Mouse (Mus musculus) layer of hippocampus, postnatal 14 days (tissue): ENCODE results near the gene Gemin5. TPM values are rescaled to one million over a fixed set of nuclear protein-coding genes. Genes with fewer than 3 reads are reported as not detected.
"Not testable (repeated sequence)": the region's sequence is repeated elsewhere in the genome, so short reads cannot be mapped to it uniquely, and the experiment has no call there.

Experiments used
- DNase-seq, 2 experiments: peaks; one replicate each; pipeline ENCODE4 v3.0.0; 2021 to 2022; ENCODE audit warnings: low spot score in 2 of 2, mixed read lengths in 1 of 2
- long read RNA-seq, 2 experiments: library from polyadenylated mRNA; stranded (forward); transcript quantifications; one replicate each; pipeline ENCODE4 v2.0.0; 2021
- total RNA-seq, 2 experiments: library from RNA; stranded (reverse); gene quantifications; 2 replicates each; pipeline ENCODE4 v1.2.3; 2021

The Gemin5 gene
- 10 to 100 TPM; 17.7 to 20.3 TPM for total RNA-seq
- long read RNA-seq, experiment 1, full-length matches to known transcripts = 1 of 4 reads
- long read RNA-seq, experiment 1, partial matches to known transcripts = 2 of 4 reads
- long read RNA-seq, experiment 1, other reads (novel, unspliced or antisense) = 1 of 4 reads
- long read RNA-seq, experiment 2, full-length matches to known transcripts = 3 of 11 reads
- long read RNA-seq, experiment 2, partial matches to known transcripts = 5 of 11 reads
- long read RNA-seq, experiment 2, other reads (novel, unspliced or antisense) = 3 of 11 reads

DNA sequence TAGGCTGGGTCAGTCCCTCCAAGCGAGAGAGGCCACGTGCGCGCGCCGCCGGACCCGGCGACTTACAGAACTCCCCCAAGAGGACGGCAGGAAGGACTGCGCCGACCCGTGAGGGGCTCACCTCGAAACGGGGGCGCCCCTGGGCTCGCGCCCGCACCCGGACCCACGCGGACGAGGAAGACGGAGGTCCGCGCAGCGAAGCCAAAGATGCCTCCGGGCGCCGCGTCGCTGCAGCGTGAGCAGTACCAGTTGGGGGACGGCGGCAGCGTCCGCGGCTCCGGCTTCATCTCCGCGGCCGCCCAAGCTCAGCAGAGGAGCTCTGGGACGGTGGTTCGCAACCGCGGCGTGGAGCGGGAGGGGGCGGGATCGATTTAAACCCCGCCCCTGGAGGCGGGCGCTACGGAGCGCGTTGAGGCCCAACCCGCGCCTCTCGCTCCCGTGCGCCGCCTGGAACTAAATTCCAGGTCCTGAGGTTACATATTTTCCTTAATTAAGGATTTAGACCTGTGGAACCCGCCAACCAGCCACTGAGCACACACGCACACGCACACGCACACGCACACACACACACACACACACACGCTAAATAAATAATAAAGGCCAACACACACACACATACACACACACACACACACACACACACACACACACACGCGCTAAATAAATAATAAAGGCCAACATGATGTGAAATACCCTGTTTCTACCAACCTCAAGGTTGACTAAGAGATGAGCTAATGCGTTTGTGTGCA is at the start of gene Gemin5:
Gene Gemin5 (minus strand): TSS at position 373 of the 749 bp plus-strand sequence.
- peak; percentile 79 to 86 for DNase-seq

DNA sequence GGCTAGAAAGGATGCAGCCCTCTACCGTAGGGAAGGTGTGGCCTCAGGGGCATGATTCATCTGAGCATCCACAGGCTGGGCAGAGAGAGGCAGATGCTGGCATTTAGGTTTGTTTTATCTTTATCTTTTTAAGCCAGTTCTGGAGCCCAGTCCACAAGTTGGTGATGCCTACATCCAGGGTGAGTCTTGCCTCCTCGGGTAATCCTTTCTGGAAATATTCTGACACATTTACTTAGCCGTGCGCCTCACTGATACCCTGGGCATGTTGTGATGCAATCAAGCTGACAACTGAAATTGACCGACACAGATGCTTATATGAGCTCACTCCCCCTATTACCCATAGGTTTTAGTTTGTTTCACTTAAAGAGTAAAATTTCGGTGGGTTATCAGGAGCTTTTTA is 48.5 kb upstream of the Gemin5 start:
- no peak for DNase-seq

- no peak for DNase-seq
Observed at GRCm38 (mm10) chr11:58215814-58216213, 47.5 kb upstream of the Gemin5 start.

GRCm38 (mm10) chr11:58215049-58215430 is 46.7 kb upstream of the Gemin5 start:
- DNase-seq = not testable (repeated sequence)

DNA sequence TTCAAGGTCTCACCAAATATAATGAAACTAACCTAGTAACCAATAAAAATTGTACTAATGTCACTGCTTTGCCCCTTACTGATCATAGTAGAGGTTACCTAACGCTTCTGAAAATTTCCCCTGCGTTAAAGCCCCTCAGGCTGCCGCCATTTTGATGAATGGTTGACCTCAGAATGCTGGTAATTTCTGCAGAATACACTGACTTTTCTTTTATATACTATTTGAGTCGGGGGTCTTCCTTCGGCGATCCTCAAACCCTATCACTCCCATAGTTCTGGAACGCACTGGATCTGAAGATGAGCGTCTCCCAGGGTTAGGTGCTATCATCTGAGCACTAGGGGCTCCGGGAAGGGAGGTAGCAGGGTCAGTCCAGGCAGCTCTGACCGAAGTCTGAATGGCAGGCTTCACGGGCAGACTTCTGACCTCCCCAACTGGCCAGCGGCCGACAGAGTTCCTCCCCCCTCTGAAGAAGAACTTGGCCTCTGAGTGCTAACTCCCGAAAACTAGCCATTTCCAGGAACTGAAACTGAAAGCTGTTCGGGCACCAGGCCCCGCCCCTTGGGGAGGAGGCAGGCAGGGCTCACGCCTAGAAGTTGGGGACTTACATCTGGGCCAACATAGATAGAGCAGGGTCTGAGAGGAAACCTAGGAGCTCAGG is 46.2 kb upstream of the Gemin5 start:
- peak; percentile 7 to 46 for DNase-seq

DNA sequence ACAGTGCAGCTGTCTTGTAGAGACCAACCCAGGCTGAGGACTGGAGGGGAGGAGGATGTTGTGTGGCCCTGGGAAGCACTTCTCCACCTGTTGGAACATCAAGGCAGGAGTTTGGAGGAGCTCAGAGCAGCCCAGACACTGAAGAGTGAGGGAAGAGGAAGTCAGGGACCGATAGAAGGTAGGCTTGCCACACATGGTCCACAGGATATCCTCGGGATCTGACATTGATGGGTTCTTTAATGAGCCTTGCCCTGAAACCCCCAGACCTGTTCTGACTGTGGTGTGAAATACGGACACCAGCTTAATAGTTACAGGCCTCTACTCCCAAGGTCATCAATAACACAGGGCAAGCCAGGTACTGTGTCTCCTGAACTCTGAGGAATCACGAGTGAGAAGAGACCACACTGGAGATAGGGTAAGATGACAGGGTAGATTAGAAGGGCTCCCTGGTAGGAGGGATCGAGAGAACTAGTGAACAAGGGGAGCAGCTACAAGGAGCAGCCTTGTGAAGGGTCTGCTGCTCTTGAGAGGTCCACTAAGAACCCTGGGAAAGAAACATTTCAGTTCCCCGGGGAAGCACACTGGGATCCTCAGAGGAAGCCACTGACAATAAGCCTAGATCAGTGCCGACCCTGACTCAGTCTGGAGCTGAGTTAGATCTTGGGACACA is 45.5 kb upstream of the Gemin5 start:
- DNase-seq = no peak

DNA sequence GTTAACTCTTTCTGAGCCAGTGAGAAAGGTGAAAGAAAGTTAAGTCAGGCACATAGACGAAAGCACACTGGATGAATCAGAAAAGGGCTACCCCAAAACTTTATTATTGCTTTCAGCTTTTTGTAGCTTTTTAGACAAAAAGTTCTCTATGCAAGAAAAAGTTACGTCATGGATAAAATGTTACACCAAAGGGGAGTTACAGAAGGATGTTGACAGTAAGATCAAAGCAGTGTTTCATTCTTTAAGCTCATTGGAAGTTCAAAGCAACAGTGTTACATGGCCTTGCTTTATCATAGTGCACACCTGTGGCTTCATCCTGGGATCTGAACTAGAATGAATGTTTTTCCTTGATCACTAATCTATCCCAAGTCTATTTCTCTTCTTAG is 43.3 kb upstream of the Gemin5 start:
- DNase-seq = no peak

DNA sequence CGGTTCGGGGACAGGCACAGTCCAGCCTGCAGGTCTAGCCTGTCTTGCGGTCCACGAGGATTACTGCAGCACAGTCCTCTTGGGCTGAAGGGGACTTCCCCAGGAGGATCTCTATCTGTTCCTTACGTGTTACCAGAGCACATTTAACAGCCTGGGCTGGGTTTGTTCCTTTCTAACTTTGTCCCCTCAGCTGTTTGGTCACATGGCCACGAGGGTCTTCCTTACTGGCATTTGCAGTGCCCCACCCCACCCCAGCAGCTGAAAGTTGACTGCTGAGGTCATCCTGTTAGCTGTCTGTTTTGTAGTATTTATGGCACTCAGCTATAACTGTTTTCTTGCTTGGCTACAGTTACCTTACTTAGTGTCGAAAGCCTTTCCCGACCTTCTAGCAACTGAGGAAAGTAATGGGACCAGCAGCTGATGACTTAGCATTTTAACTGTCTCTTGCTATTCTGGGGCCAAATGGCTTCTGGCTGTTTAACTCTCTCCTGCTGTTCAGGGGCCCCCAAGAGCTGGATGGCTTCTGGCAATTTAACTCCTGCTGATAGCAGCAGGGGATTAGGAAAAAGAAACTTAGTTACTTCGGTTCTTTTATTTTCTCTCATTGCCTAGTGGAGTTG is 42.8 kb upstream of the Gemin5 start:
- no peak for DNase-seq

GRCm38 (mm10) chr11:58210321-58210886 is 42.1 kb upstream of the Gemin5 start:
- DNase-seq = no peak

DNA sequence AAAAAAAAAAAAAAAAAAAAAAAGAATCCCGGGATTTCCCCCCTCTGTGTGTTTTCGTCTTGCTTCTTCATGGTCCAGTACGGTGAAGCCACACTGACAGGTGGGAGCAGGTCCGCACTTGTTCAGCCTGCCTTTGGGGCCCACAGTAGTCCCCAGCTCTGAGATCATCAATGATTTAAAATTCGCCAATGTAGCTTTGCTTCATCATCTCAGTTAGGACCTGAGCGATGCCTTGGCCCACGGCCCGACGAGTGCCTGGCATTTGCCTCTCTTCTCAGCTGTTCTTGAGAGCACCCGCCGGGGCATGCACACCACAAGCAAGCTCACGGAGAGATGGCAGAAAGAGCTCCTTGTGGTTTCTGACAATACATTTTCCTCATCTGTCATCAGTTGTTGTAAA is 32.7 kb upstream of the Gemin5 start:
- no peak for DNase-seq

DNA sequence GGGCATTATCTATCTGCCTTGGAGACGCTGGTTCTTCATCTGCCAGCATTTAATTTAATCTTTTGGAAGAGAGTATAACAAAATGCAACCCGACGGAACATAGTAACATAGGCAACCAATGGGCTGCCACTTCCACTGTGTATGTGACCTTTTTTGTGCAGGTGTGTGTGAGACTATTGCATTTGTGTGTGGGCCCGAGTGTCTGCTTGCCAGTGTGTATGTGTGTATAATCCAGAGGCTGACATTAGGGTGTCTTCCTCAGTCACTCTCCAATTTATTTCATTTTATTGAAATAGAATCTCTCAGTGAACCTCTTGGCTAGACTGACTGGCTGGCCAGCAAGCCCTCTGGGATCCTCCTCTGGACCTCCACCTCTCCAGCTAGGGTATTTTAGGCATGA is 31.9 kb upstream of the Gemin5 start:
- no peak for DNase-seq

GRCm38 (mm10) chr11:58199229-58200037 is 31.1 kb upstream of the Gemin5 start, which contains the start of the genes Igtp and Irgm2:
Gene Igtp (plus strand): TSS chr11:58199556.
Gene Irgm2 (plus strand): TSS chr11:58199618.
- DNase-seq = peak; percentile 39 to 44

- DNase-seq = no peak
Observed at GRCm38 (mm10) chr11:58198663-58199062, 30.3 kb upstream of the Gemin5 start.

DNA sequence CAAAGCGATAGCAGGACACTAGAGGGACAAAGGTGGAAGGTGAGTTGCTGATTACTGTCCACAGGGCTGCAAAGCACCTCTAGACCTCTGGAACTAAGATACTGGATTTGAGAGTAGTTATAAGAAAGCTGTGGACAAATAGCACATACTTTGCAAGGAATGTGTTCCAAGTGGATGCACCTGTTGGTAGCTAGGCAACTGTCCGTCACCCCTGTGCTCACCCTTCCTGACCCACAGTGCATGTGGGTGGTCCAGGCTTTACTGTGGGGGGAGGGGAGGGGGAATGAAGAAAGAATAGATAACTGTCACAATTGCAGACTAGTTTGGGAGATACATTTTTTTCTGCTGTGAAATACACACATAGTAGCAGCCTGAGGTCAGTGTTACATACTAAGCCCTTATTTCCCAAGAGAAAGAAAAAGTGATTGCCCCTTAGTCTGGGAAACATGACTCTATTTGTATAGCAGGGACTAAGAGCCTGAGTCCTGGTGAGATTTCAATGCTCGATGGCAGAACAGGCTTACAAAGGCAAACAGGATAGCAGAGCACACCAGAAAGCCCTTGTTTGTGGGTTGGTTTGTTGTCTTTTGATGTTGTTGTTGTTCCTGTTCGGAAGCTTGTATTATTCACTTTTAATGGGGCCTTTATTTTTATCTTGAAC is 25.7 kb upstream of the Gemin5 start:
- no peak for DNase-seq

GRCm38 (mm10) chr11:58193326-58193725 is 25.0 kb upstream of the Gemin5 start:
- DNase-seq = no peak

GRCm38 (mm10) chr11:58189675-58190074 is 21.3 kb upstream of the Gemin5 start:
- no peak for DNase-seq

- DNase-seq = no peak
Observed at GRCm38 (mm10) chr11:58183579-58183978, 15.2 kb upstream of the Gemin5 start.

- DNase-seq = no peak
Observed at GRCm38 (mm10) chr11:58180756-58181155, 12.4 kb upstream of the Gemin5 start.

DNA sequence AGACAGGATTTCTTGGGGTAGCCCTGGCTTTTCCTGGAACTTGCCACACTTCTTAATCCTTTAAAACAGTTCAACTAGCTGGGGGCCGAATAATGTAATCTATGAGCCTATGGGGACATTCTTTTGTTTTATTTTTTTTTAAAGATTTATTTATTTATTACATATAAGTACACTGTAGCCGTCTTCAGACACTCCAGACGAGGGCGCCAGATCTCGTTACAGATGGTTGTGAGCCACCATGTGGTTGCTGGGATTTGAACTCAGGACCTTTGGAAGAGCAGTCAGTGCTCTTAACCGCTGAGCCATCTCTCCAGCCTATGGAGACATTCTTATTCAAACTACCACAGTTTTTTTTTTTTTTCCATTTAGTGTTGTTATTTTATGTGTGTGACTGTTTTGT is 11.6 kb upstream of the Gemin5 start:
- not testable (repeated sequence) for DNase-seq
